Mouse (Mus musculus): ENCODE results near the gene Mtg2. TPM values are rescaled to one million over a fixed set of nuclear protein-coding genes. Genes with fewer than 3 reads are reported as not detected.

Mtg2 gene
- total RNA-seq (2021) = 10 to 100 TPM; 17.6 to 17.9 TPM

GRCm38 (mm10) chr2:180070481-180071453, at the start of gene Mtg2:
Gene Mtg2, plus strand, starts transcription at chr2:180070588.
- DNase-seq (ENCODE audit: extremely low spot score in 1 of 2, low spot score in 1 of 2) = peak; percentile 94 to 98

- DNase-seq (ENCODE audit: extremely low spot score in 1 of 2, low spot score in 1 of 2) = no peak
Measured at GRCm38 (mm10) chr2:180020919-180021318, 49.5 kb upstream of the Mtg2 start.

GRCm38 (mm10) chr2:180022751-180023150, 47.6 kb upstream of the Mtg2 start:
- DNase-seq (ENCODE audit: extremely low spot score in 1 of 2, low spot score in 1 of 2) = no peak

- DNase-seq (ENCODE audit: extremely low spot score in 1 of 2, low spot score in 1 of 2) = peak; percentile 93 to 99
Measured at GRCm38 (mm10) chr2:180024401-180025098, 45.8 kb upstream of the Mtg2 start, which contains the start of gene Lsm14b. Gene Lsm14b, plus strand, starts transcription at chr2:180024987.

GRCm38 (mm10) chr2:180025135-180025860, 45.1 kb upstream of the Mtg2 start:
- peak in 1 of 2 experiments; percentile 54 for DNase-seq (ENCODE audit: extremely low spot score in 1 of 2, low spot score in 1 of 2)

GRCm38 (mm10) chr2:180025861-180026200, 44.6 kb upstream of the Mtg2 start:
- no peak for DNase-seq (ENCODE audit: extremely low spot score in 1 of 2, low spot score in 1 of 2)

- DNase-seq (ENCODE audit: extremely low spot score in 1 of 2, low spot score in 1 of 2) = no peak
Measured at GRCm38 (mm10) chr2:180027768-180028167, 42.6 kb upstream of the Mtg2 start.

- DNase-seq (ENCODE audit: extremely low spot score in 1 of 2, low spot score in 1 of 2) = no peak
Measured at GRCm38 (mm10) chr2:180031270-180031669, 39.1 kb upstream of the Mtg2 start.

GRCm38 (mm10) chr2:180032925-180033324, 37.5 kb upstream of the Mtg2 start:
- no peak for DNase-seq (ENCODE audit: extremely low spot score in 1 of 2, low spot score in 1 of 2)

GRCm38 (mm10) chr2:180033956-180034355, 36.4 kb upstream of the Mtg2 start:
- DNase-seq (ENCODE audit: extremely low spot score in 1 of 2, low spot score in 1 of 2) = no peak

- no peak for DNase-seq (ENCODE audit: extremely low spot score in 1 of 2, low spot score in 1 of 2)
Measured at GRCm38 (mm10) chr2:180034753-180035152, 35.6 kb upstream of the Mtg2 start.

- DNase-seq (ENCODE audit: extremely low spot score in 1 of 2, low spot score in 1 of 2) = no peak
Measured at GRCm38 (mm10) chr2:180040406-180040805, 30.0 kb upstream of the Mtg2 start.

GRCm38 (mm10) chr2:180041577-180042255, 28.7 kb upstream of the Mtg2 start:
- DNase-seq (ENCODE audit: extremely low spot score in 1 of 2, low spot score in 1 of 2) = peak; percentile 26 to 44

GRCm38 (mm10) chr2:180042256-180042857, 28.0 kb upstream of the Mtg2 start, which contains the start of the genes Psma7 and Ss18l1:
Gene Psma7, minus strand, starts transcription at chr2:180042433.
Gene Ss18l1, plus strand, starts transcription at chr2:180042509.
- DNase-seq (ENCODE audit: extremely low spot score in 1 of 2, low spot score in 1 of 2) = peak; percentile 79 to 92

- DNase-seq (ENCODE audit: extremely low spot score in 1 of 2, low spot score in 1 of 2) = peak; percentile 47 to 72
Measured at GRCm38 (mm10) chr2:180042858-180043515, 27.4 kb upstream of the Mtg2 start.

- no peak for DNase-seq (ENCODE audit: extremely low spot score in 1 of 2, low spot score in 1 of 2)
Measured at GRCm38 (mm10) chr2:180045283-180045682, 25.1 kb upstream of the Mtg2 start.

- DNase-seq (ENCODE audit: extremely low spot score in 1 of 2, low spot score in 1 of 2) = no peak
Measured at GRCm38 (mm10) chr2:180047580-180047979, 22.8 kb upstream of the Mtg2 start.

GRCm38 (mm10) chr2:180047980-180048635, 22.3 kb upstream of the Mtg2 start:
- peak; percentile 30 to 44 for DNase-seq (ENCODE audit: extremely low spot score in 1 of 2, low spot score in 1 of 2)

Measured in layer of hippocampus, postnatal 25 days (tissue).